Mouse (Mus musculus): Measurements from ENCODE around the gene Krt12.

Gene Krt12

GRCm38 (mm10) chr11:99398084-99398483 is 24.0 kb downstream of the Krt12 start:
- DNase-seq (ENCODE audit: low spot score in 2 of 2) = no peak

- DNase-seq (ENCODE audit: low spot score in 2 of 2) = no peak
These were observed 25.4 kb downstream of the Krt12 start for GRCm38 (mm10) chr11:99396661-99397060.

- no peak for DNase-seq (ENCODE audit: low spot score in 2 of 2)
These were observed 26.0 kb downstream of the Krt12 start for GRCm38 (mm10) chr11:99396034-99396433.

- DNase-seq (ENCODE audit: low spot score in 2 of 2) = no peak
These were observed 29.6 kb downstream of the Krt12 start for GRCm38 (mm10) chr11:99392492-99392891.

GRCm38 (mm10) chr11:99391375-99391774 is 30.7 kb downstream of the Krt12 start:
- DNase-seq (ENCODE audit: low spot score in 2 of 2) = no peak

- no peak for DNase-seq (ENCODE audit: low spot score in 2 of 2)
These were observed 31.2 kb downstream of the Krt12 start for GRCm38 (mm10) chr11:99390866-99391265.

GRCm38 (mm10) chr11:99389264-99389663 is 32.8 kb downstream of the Krt12 start, which contains the start of gene Krt10:
Krt10 (minus strand) TSS chr11:99389364.
- no peak for DNase-seq (ENCODE audit: low spot score in 2 of 2)

- DNase-seq (ENCODE audit: low spot score in 2 of 2) = no peak
These were observed 33.4 kb downstream of the Krt12 start for GRCm38 (mm10) chr11:99388661-99389060.

GRCm38 (mm10) chr11:99385813-99386721 is 36.0 kb downstream of the Krt12 start:
- peak; percentile 86 to 87 for DNase-seq (ENCODE audit: low spot score in 2 of 2)

- peak; percentile 54 to 80 for DNase-seq (ENCODE audit: low spot score in 2 of 2)
These were observed 42.5 kb downstream of the Krt12 start for GRCm38 (mm10) chr11:99379568-99379967.

GRCm38 (mm10) chr11:99374803-99375202 is 47.3 kb downstream of the Krt12 start, which contains the start of gene Krt28:
Krt28 (minus strand) TSS chr11:99374903.
- no peak for DNase-seq (ENCODE audit: low spot score in 2 of 2)

GRCm38 (mm10) chr11:99369853-99370451 is 52.1 kb downstream of the Krt12 start:
- no peak for DNase-seq (ENCODE audit: low spot score in 2 of 2)

GRCm38 (mm10) chr11:99369229-99369628 is 52.8 kb downstream of the Krt12 start:
- no peak for DNase-seq (ENCODE audit: low spot score in 2 of 2)

GRCm38 (mm10) chr11:99366791-99367190 is 55.3 kb downstream of the Krt12 start:
- no peak for DNase-seq (ENCODE audit: low spot score in 2 of 2)

Measured in urinary bladder, postnatal 4 days (tissue).